In the genomic region with DNA sequence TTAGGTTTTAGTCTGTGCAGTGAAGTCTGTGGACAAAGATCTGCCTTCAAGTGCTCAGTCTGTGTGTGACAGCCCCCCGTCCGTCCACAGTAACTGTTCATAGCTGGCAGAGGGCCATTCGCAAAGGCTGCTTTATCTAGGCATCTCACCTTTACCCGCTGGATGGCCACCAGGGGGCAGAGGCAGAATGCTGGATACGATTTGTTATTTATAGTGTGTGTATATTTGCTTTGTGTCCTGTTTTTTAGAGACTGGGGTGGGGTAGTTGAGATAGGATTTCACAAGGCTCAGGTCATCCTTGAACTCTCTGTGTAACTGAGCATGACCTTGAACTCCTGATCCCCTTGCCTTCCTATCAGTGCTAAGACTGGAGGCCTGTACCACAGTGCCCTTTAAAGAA, we compare ENCODE assay signal across 8 mouse cellular contexts. TPM values are rescaled to one million over a fixed set of nuclear protein-coding genes. Genes with fewer than 3 reads are reported as not detected.
A peak's percentile ranks its signal among the peaks of the same experiment; 100 is the strongest.
DNase-seq lines count a peak whose midpoint lies in the region; ATAC-seq and TF ChIP-seq lines count a peak whose summit lies in the region.

No protein-coding gene starts in this region.

- H3K27ac ChIP-seq in heart, embryonic 12.5 days (ENCODE audit: poor library complexity, severe bottlenecking): no peak overlapping the region
- no peak overlapping the region for H3K27ac ChIP-seq in small intestine, adult 2 months (ENCODE audit: insufficient read depth, low read depth, low read length)

- peak; percentile 85 for TF ChIP-seq CTCF in Patski (IDR thresholded peaks at IDR 0.05)
- TF ChIP-seq CTCF in small intestine, adult 2 months (IDR thresholded peaks at IDR 0.05; ENCODE audit: extremely low read depth, insufficient read length, insufficient replicate concordance, low read depth, low read length): peak; percentile 73; the same call in 1 of the 2 replicates

- H3K27me3 ChIP-seq in heart, embryonic 12.5 days (replicated peaks): no peaks in the 10 kb centered on the region
- no peaks in the 10 kb centered on the region for H3K27me3 ChIP-seq in Patski
- no peaks in the 10 kb centered on the region for H3K27me3 ChIP-seq in small intestine, adult 2 months (ENCODE audit: control insufficient read depth, insufficient read depth, low read length)

- H3K4me3 ChIP-seq in heart, embryonic 12.5 days: no peak overlapping the region
- H3K4me3 ChIP-seq in small intestine, adult 2 months (ENCODE audit: low read depth, low read length): no peak overlapping the region

- CTCF ChIA-PET in Patski (lab: Charles Lee): interaction anchor here (0.7 to 7.6 kb wide), 6 partner anchors 18 to 184 kb away, joined by 3 to 116 read pairs (median 6); no protein-coding TSS in a partner anchor

- H3K9ac ChIP-seq in heart, embryonic 12.5 days: no peak overlapping the region

- H3K4me2 ChIP-seq in heart, embryonic 12.5 days: no peak overlapping the region

- ATAC-seq in heart, embryonic 12.5 days (ENCODE audit: insufficient number of reproducible peaks, low FRiP score): no peak
- no peak for ATAC-seq in Patski
- peak; percentile 64 for ATAC-seq in megakaryocyte, adult 5-6 weeks (ENCODE audit: poor library complexity, severe bottlenecking)

- in situ Hi-C loops in Patski (cut with MboI; ENCODE audit: low pct_unique_long_range_greater_than_20kb): loop anchor here (10.0 kb wide), 2 partner anchors 151 to 189 kb away; no protein-coding TSS in a partner anchor

- no peaks in the 10 kb centered on the region; the same call in 1 of the 2 replicates for H3K36me3 ChIP-seq in heart, embryonic 12.5 days
- no peaks in the 10 kb centered on the region for H3K36me3 ChIP-seq in small intestine, adult 2 months (ENCODE audit: control insufficient read depth, insufficient read depth, low read length)

- peaks cover 8% of the 10 kb centered on the region for H3K4me1 ChIP-seq in heart, embryonic 12.5 days (replicated peaks)
- no peaks in the 10 kb centered on the region for H3K4me1 ChIP-seq in small intestine, adult 2 months (ENCODE audit: control insufficient read depth, insufficient read depth, insufficient read length, low read length)

- TF ChIP-seq POLR2A in small intestine, adult 2 months (IDR thresholded peaks at IDR 0.05; ENCODE audit: low read depth, low read length): no peak

- peak; percentile 96 for DNase-seq in heart, adult 11 months
- DNase-seq in Patski (ENCODE audit: low read depth, low spot score): no peak
- DNase-seq in cerebellum, postnatal 4 days (ENCODE audit: low spot score in 2 of 2): peak; percentile 48 to 68
- peak; percentile 55 to 67 for DNase-seq in gastrocnemius, postnatal 36 days
- peak; percentile 83 to 89 for DNase-seq in kidney, postnatal 4 days

- 17% methylated on average over 5 of the region's 5 CpGs for WGBS in heart, embryonic 12.5 days
- WGBS in small intestine, adult 2 months: 5% methylated on average over 5 of the region's 5 CpGs

- no peaks in the 10 kb centered on the region for H3K9me3 ChIP-seq in heart, embryonic 12.5 days (replicated peaks)

- POLR2A ChIA-PET in Patski (lab: Charles Lee): no interaction called here

- intact Hi-C loops in gastrocnemius, postnatal 36 days (cut with DNase I): no loop called here

RNA-seq across cellular contexts. Expression of gene Oaz2, which starts 1.8 kb away (rescaled TPM):
- polyA plus RNA-seq in heart, embryonic 12.5 days (2016; fragmentation: Nextera tagmentation; extraction: Ambion mirVana): 239 and 245 TPM in 2 replicates
- polyA plus RNA-seq in Patski (2021): 197 TPM
- total RNA-seq in gastrocnemius, postnatal 36 days (2021): 100 to 1,000 TPM; 217 to 221 TPM
- total RNA-seq in megakaryocyte, adult 5-6 weeks (2015): 12.5 and 15.9 TPM in 2 replicates
- total RNA-seq in megakaryocyte, adult 5-6 weeks (2017): 40.2 and 43.9 TPM in 2 replicates
- polyA plus RNA-seq in small intestine, adult 2 months (2012; rRNA removed): 36.0 and 39.7 TPM in 2 replicates

RNA-seq across cellular contexts. Expression of gene Rbpms2, which starts 36.6 kb away (rescaled TPM):
- polyA plus RNA-seq in heart, embryonic 12.5 days (2016; fragmentation: Nextera tagmentation; extraction: Ambion mirVana): 132 and 135 TPM in 2 replicates
- polyA plus RNA-seq in Patski (2021): 53.9 TPM
- 1 to 10 TPM; 1.7 to 1.9 TPM for total RNA-seq in gastrocnemius, postnatal 36 days (2021)
- total RNA-seq in megakaryocyte, adult 5-6 weeks (2015): 0.45 TPM in 1 of 2 replicates, not detected in the other
- total RNA-seq in megakaryocyte, adult 5-6 weeks (2017): not detected in 2 replicates
- 18.4 and 22.5 TPM in 2 replicates for polyA plus RNA-seq in small intestine, adult 2 months (2012; rRNA removed)
